Mouse (Mus musculus) neural tube, embryonic 14.5 days (tissue): ENCODE measurements around the gene Grip1. TPM values are rescaled to one million over a fixed set of nuclear protein-coding genes. Genes with fewer than 3 reads are reported as not detected.

Experiments used
- ATAC-seq: fragments of 200-750 bp; cut with Nextera tagmentation; 2 replicates; pipeline ENCODE4 v1.8.0; 2017; ENCODE audit warnings: low read depth, mild to moderate bottlenecking, moderate TSS enrichment, moderate library complexity
- H3K27ac ChIP-seq: fragments of 300-500 bp; sonication (generic); 2 replicates; pipeline ENCODE4 v1.5.1; 2014; ENCODE audit warnings: low read depth, mild to moderate bottlenecking, control low read depth, low read length, moderate library complexity, mixed read lengths
- H3K27me3 ChIP-seq: fragments of 300-500 bp; sonication (generic); 2 replicates; pipeline ENCODE4 v1.6.1; 2014; ENCODE audit warnings: low read length; ENCODE audit not compliant: control insufficient read depth, insufficient read depth
- H3K36me3 ChIP-seq: fragments of 300-500 bp; sonication (generic); 2 replicates; pipeline ENCODE4 v1.6.1; 2014; ENCODE audit warnings: low read length, mixed read lengths; ENCODE audit not compliant: control insufficient read depth, insufficient read depth
- H3K4me1 ChIP-seq: fragments of 300-500 bp; sonication (generic); 2 replicates; pipeline ENCODE4 v1.6.1; 2014; ENCODE audit warnings: low read length; ENCODE audit not compliant: control insufficient read depth, insufficient read depth
- H3K4me2 ChIP-seq: fragments of 300-500 bp; sonication (generic); 2 replicates; pipeline ENCODE4 v1.6.1; 2014; ENCODE audit warnings: mild to moderate bottlenecking, low read depth, low read length, control low read depth
- H3K4me3 ChIP-seq: fragments of 300-500 bp; sonication (generic); 2 replicates; pipeline ENCODE4 v1.5.1; 2014; ENCODE audit warnings: low read depth, low read length, control low read depth, mixed read lengths
- H3K9ac ChIP-seq: fragments of 300-500 bp; sonication (generic); replicated peaks from 2 replicates; pipeline ENCODE4 v1.6.1; 2014; ENCODE audit warnings: low read depth, mild to moderate bottlenecking, control low read depth, low read length, mixed read lengths
- H3K9me3 ChIP-seq: fragments of 300-500 bp; sonication (generic); 2 replicates; pipeline ENCODE4 v1.6.1; 2016; ENCODE audit warnings: low read length; ENCODE audit not compliant: control insufficient read depth
- WGBS: fragments of 180-500 bp; shearing (Covaris S2); extraction: QIAGEN DNeasy Blood & Tissue Kit; methylation state at CpG from one replicate; pipeline ENCODE4 v1.1.7; 2014; 5-methylcytosine and 5-hydroxymethylcytosine counted together
- polyA plus RNA-seq: library from polyadenylated mRNA; unstranded; fragments of >200 nt; fragmentation: Nextera tagmentation; extraction: Ambion mirVana; gene quantifications from 2 replicates; pipeline ENCODE4 v1.2.1, GENCODE M21; 2014

Gene Grip1
- polyA plus RNA-seq, 1 experiment from 2014 or later = 27.0 TPM

DNA sequence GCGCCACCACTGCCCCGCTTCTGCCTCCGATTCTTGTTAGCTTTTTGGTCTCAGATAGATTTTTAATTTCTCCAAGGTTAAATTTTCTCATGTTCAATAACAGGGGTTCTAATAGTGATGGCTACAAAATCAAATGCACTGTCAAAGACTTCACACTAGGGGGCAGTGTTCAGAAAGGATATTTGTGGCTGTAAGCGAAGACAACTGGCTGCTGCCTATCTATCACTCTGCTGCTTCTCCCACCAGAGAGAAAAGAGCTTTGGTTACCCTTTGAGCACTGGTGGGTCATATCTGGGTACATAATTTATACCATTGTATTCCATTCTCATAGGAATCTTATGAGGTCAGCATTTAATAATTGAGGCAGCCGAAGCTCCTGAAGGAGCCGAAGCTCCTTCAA lies 431.9 kb downstream of the Grip1 start:
- no peak overlapping the region for H3K27ac ChIP-seq
- no peak overlapping the region for H3K4me2 ChIP-seq
- ATAC-seq = no peak
- peaks cover 9% of the 10 kb centered on the region; the same call in 1 of the 2 replicates for H3K4me1 ChIP-seq
- 73% methylated on average over 6 of the region's 6 CpGs for WGBS
- no peaks in the 10 kb centered on the region for H3K9me3 ChIP-seq
- H3K4me3 ChIP-seq = no peak overlapping the region
- no peak overlapping the region for H3K9ac ChIP-seq
- no peaks in the 10 kb centered on the region for H3K27me3 ChIP-seq
- H3K36me3 ChIP-seq = no peaks in the 10 kb centered on the region

GRCm38 (mm10) chr10:119886681-119887080 lies 433.1 kb downstream of the Grip1 start:
- 91% methylated on average over 1 of the region's 1 CpGs for WGBS
- Histone ChIP-seq H3K36me3 (no peaks in the 10 kb centered on the region), H3K4me1 (0 out of 2 replicates have a peak, but pooled peaks cover 3% of the 10 kb centered on the region), H3K27me3 (no peaks in the 10 kb centered on the region), H3K9ac (no peak overlapping the region), H3K4me2 (no peak overlapping the region), H3K27ac (no peak overlapping the region), H3K9me3 (no peaks in the 10 kb centered on the region), H3K4me3 (no peak overlapping the region)
- ATAC-seq = no peak

DNA sequence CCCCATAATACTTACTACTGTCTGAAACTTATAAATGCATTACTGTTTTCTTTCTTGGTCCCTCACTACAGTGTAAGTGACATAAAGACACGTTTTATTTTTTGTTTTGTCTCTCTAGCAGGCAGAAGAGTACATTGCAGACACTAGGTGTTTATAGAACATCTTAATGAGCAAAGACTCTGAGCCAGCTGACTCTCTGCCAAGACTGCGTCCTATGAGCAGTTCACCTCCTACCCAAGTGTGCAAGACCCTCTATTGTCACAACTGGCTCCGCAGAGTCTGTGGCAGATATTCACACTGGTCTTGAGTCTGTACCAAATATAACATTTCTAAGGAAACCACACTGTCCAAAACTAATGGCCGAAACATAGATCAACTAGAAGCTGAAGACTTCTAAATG lies 449.1 kb downstream of the Grip1 start:
- Histone ChIP-seq H3K4me3 (no peak overlapping the region), H3K4me2 (no peak overlapping the region), H3K9ac (no peak overlapping the region), H3K9me3 (no peaks in the 10 kb centered on the region), H3K27me3 (no peaks in the 10 kb centered on the region), H3K27ac (no peak overlapping the region), H3K4me1 (no peaks in the 10 kb centered on the region), H3K36me3 (no peaks in the 10 kb centered on the region)
- WGBS = 70% methylated on average over 4 of the region's 4 CpGs
- ATAC-seq = no peak

GRCm38 (mm10) chr10:119906869-119907268 lies 453.2 kb downstream of the Grip1 start:
- no peak overlapping the region for H3K4me2 ChIP-seq
- H3K4me1 ChIP-seq = no peaks in the 10 kb centered on the region
- H3K9ac ChIP-seq = no peak overlapping the region
- no peaks in the 10 kb centered on the region for H3K36me3 ChIP-seq
- no peaks in the 10 kb centered on the region for H3K9me3 ChIP-seq
- WGBS = 74% methylated on average over 7 of the region's 7 CpGs
- no peak for ATAC-seq
- no peak overlapping the region for H3K27ac ChIP-seq
- H3K27me3 ChIP-seq = no peaks in the 10 kb centered on the region
- H3K4me3 ChIP-seq = no peak overlapping the region

GRCm38 (mm10) chr10:119917995-119918394 lies 464.4 kb downstream of the Grip1 start:
- no peak overlapping the region for H3K9ac ChIP-seq
- H3K27me3 ChIP-seq = no peaks in the 10 kb centered on the region
- H3K36me3 ChIP-seq = no peaks in the 10 kb centered on the region
- no peaks in the 10 kb centered on the region for H3K9me3 ChIP-seq
- 55% methylated on average over 9 of the region's 9 CpGs for WGBS
- no peak overlapping the region for H3K4me3 ChIP-seq
- H3K4me2 ChIP-seq = no peak overlapping the region
- no peak overlapping the region for H3K27ac ChIP-seq
- no peaks in the 10 kb centered on the region; the same call in 1 of the 2 replicates for H3K4me1 ChIP-seq
- peak; percentile 28; the same call in 1 of the 2 replicates for ATAC-seq

- Histone ChIP-seq H3K9ac (no peak overlapping the region), H3K27me3 (no peaks in the 10 kb centered on the region), H3K4me1 (no peaks in the 10 kb centered on the region; the same call in 1 of the 2 replicates), H3K27ac (no peak overlapping the region), H3K36me3 (no peaks in the 10 kb centered on the region), H3K4me3 (no peak overlapping the region), H3K4me2 (no peak overlapping the region), H3K9me3 (no peaks in the 10 kb centered on the region)
- 89% methylated on average over 5 of the region's 5 CpGs for WGBS
- no peak for ATAC-seq
Measured at GRCm38 (mm10) chr10:119927963-119928362, 474.3 kb downstream of the Grip1 start.

DNA sequence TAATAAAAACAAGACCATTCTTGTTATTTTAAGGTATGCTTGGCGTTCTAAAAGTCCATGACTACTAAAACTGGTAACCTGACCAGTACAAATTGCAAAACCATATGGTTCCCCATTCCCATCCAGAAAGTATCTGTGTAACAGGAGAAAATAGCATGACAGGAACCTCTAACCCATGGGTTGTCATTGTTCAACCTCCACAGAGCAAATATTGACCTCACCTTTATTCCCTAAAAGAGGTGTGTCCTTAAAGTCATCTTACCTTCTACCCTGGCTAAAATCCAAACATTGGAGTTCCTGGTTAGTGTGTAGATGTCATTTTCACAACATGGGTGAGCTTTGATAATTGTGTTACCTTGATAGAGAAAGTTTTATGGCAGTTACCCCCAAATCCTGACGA lies 475.3 kb downstream of the Grip1 start:
- Histone ChIP-seq H3K9ac (no peak overlapping the region), H3K4me3 (no peak overlapping the region), H3K27me3 (no peaks in the 10 kb centered on the region), H3K4me2 (no peak overlapping the region), H3K27ac (no peak overlapping the region), H3K36me3 (no peaks in the 10 kb centered on the region), H3K9me3 (no peaks in the 10 kb centered on the region), H3K4me1 (no peaks in the 10 kb centered on the region; the same call in 1 of the 2 replicates)
- no peak for ATAC-seq
- WGBS = 86% methylated on average over 2 of the region's 2 CpGs

- 64% methylated on average over 4 of the region's 4 CpGs for WGBS
- H3K4me2 ChIP-seq = no peak overlapping the region
- H3K4me1 ChIP-seq = no peaks in the 10 kb centered on the region
- ATAC-seq = no peak
- H3K9ac ChIP-seq = no peak overlapping the region
- no peak overlapping the region for H3K27ac ChIP-seq
- no peak overlapping the region for H3K4me3 ChIP-seq
- H3K9me3 ChIP-seq = no peaks in the 10 kb centered on the region
- H3K27me3 ChIP-seq = no peaks in the 10 kb centered on the region
- no peaks in the 10 kb centered on the region for H3K36me3 ChIP-seq
Measured at GRCm38 (mm10) chr10:119932794-119933193, 479.2 kb downstream of the Grip1 start.

GRCm38 (mm10) chr10:119933362-119933761 lies 479.7 kb downstream of the Grip1 start:
- Histone ChIP-seq H3K4me2 (no peak overlapping the region), H3K9ac (no peak overlapping the region), H3K9me3 (no peaks in the 10 kb centered on the region), H3K27ac (no peak overlapping the region), H3K27me3 (no peaks in the 10 kb centered on the region), H3K4me1 (no peaks in the 10 kb centered on the region), H3K36me3 (no peaks in the 10 kb centered on the region), H3K4me3 (no peak overlapping the region)
- no peak for ATAC-seq
- WGBS = 92% methylated on average over 5 of the region's 5 CpGs
